Mouse (Mus musculus) small intestine, adult 2 months (tissue): ENCODE results near the gene Cdh13. TPM values are rescaled to one million over a fixed set of nuclear protein-coding genes. Genes with fewer than 3 reads are reported as not detected.

Experiments used
- H3K27ac ChIP-seq: fragments of 200-500 bp; 2 replicates; pipeline ENCODE4 v1.5.1; 2012; ENCODE audit warnings: low read depth, low read length, control low read depth, inconsistent platforms; ENCODE audit not compliant: insufficient read depth
- H3K27me3 ChIP-seq: fragments of 200-500 bp; 2 replicates; pipeline ENCODE4 v1.6.1; 2012; ENCODE audit warnings: mild to moderate bottlenecking, moderate library complexity, low read length, inconsistent platforms; ENCODE audit not compliant: control insufficient read depth, insufficient read depth
- H3K36me3 ChIP-seq: fragments of 200-500 bp; 2 replicates; pipeline ENCODE4 v1.6.1; 2012; ENCODE audit warnings: mild to moderate bottlenecking, low read length, control low read depth, inconsistent platforms; ENCODE audit not compliant: control insufficient read depth, insufficient read depth
- H3K4me1 ChIP-seq: fragments of 200-500 bp; 2 replicates; pipeline ENCODE4 v1.6.1; 2012; ENCODE audit warnings: low read length, inconsistent platforms, mixed read lengths; ENCODE audit not compliant: control insufficient read depth, insufficient read depth, insufficient read length
- H3K4me3 ChIP-seq: fragments of 200-500 bp; 2 replicates; pipeline ENCODE4 v1.5.1; 2012; ENCODE audit warnings: low read depth, mild to moderate bottlenecking, control low read depth, inconsistent platforms, low read length, moderate library complexity
- CTCF ChIP-seq: fragments of 200-500 bp; IDR thresholded peaks from 2 replicates; pipeline ENCODE4 v1.5.1; 2012; ENCODE audit warnings: low read depth, mild to moderate bottlenecking, control low read depth, inconsistent platforms, low read length, moderate library complexity, mixed read lengths; ENCODE audit not compliant: insufficient replicate concordance, insufficient read length; ENCODE audit errors: extremely low read depth
- POLR2A ChIP-seq: fragments of 200-500 bp; IDR thresholded peaks from 2 replicates; pipeline ENCODE4 v1.6.1; 2012; ENCODE audit warnings: low read depth, mild to moderate bottlenecking, control low read depth, inconsistent platforms, low read length, moderate library complexity
- WGBS: fragments of 180-500 bp; shearing (Covaris S2); methylation state at CpG from one replicate; pipeline ENCODE4 v1.1.7; 2018; 5-methylcytosine and 5-hydroxymethylcytosine counted together
- polyA plus RNA-seq: library from polyadenylated mRNA; depleted of rRNA; stranded (reverse); fragments of >200 nt; gene quantifications from 2 replicates; pipeline ENCODE4 v1.2.3, GENCODE M21; 2012

Cdh13 gene
- polyA plus RNA-seq, 1 experiment = 4.6 TPM

GRCm38 (mm10) chr8:118270751-118271402 lies 12.7 kb upstream of the Cdh13 start:
- Histone ChIP-seq H3K4me1 (no peaks in the 10 kb centered on the region), H3K4me3 (no peak overlapping the region), H3K27me3 (no peaks in the 10 kb centered on the region), H3K27ac (no peak overlapping the region), H3K36me3 (no peaks in the 10 kb centered on the region)
- WGBS = 42% methylated on average over 7 of the region's 7 CpGs
- TF ChIP-seq CTCF = no peak

GRCm38 (mm10) chr8:118272493-118272892 lies 11.0 kb upstream of the Cdh13 start:
- 61% methylated on average over 1 of the region's 1 CpGs for WGBS
- H3K27me3 ChIP-seq = no peaks in the 10 kb centered on the region
- no peaks in the 10 kb centered on the region for H3K36me3 ChIP-seq
- no peak overlapping the region for H3K4me3 ChIP-seq
- H3K4me1 ChIP-seq = no peaks in the 10 kb centered on the region
- no peak overlapping the region for H3K27ac ChIP-seq
- no peak for TF ChIP-seq POLR2A
- no peak for TF ChIP-seq CTCF

- Histone ChIP-seq H3K27me3 (no peaks in the 10 kb centered on the region), H3K4me3 (no peak overlapping the region), H3K27ac (no peak overlapping the region), H3K4me1 (no peaks in the 10 kb centered on the region), H3K36me3 (no peaks in the 10 kb centered on the region)
- TF ChIP-seq POLR2A (no peak), CTCF (no peak)
- 79% methylated on average over 9 of the region's 9 CpGs for WGBS
These were observed 9.3 kb upstream of the Cdh13 start for GRCm38 (mm10) chr8:118274243-118274642.

GRCm38 (mm10) chr8:118274688-118275087 lies 8.8 kb upstream of the Cdh13 start:
- Histone ChIP-seq H3K27ac (no peak overlapping the region), H3K4me3 (no peak overlapping the region), H3K27me3 (no peaks in the 10 kb centered on the region), H3K36me3 (no peaks in the 10 kb centered on the region), H3K4me1 (no peaks in the 10 kb centered on the region)
- 12% methylated on average over 4 of the region's 4 CpGs for WGBS
- TF ChIP-seq POLR2A (no peak), CTCF (peak; percentile 67; the same call in 1 of the 2 replicates)

- Histone ChIP-seq H3K4me1 (no peaks in the 10 kb centered on the region), H3K27me3 (peaks cover 7% of the 10 kb centered on the region), H3K4me3 (peak overlapping the region; percentile 40), H3K36me3 (no peaks in the 10 kb centered on the region), H3K27ac (no peak overlapping the region)
- WGBS = 2% methylated on average over 46 of the region's 46 CpGs
- TF ChIP-seq POLR2A (no peak), CTCF (no peak)
These were observed 838 bp downstream of the Cdh13 start for GRCm38 (mm10) chr8:118284112-118285029.

- no peaks in the 10 kb centered on the region for H3K4me1 ChIP-seq
- peaks cover 7% of the 10 kb centered on the region for H3K27me3 ChIP-seq
- TF ChIP-seq POLR2A (no peak), CTCF (no peak)
- H3K4me3 ChIP-seq = no peak overlapping the region
- no peak overlapping the region for H3K27ac ChIP-seq
- 31% methylated on average over 10 of the region's 10 CpGs for WGBS
- H3K36me3 ChIP-seq = no peaks in the 10 kb centered on the region
These were observed 2.2 kb downstream of the Cdh13 start for GRCm38 (mm10) chr8:118285596-118286281.
